Mouse (Mus musculus) brain, embryonic 14.5 days (tissue): Measurements from ENCODE around the gene Myo15.

Source experiments
- CTCF ChIP-seq: fragments of 200-500 bp; IDR thresholded peaks from 2 replicates; pipeline ENCODE4 v1.5.1; 2012; ENCODE audit warnings: inconsistent platforms, mild to moderate bottlenecking, moderate library complexity, borderline replicate concordance; ENCODE audit not compliant: insufficient read depth, insufficient read length; ENCODE audit errors: extremely low read depth
- POLR2A ChIP-seq: fragments of 200-500 bp; IDR thresholded peaks from 2 replicates; pipeline ENCODE4 v1.6.1; 2012; ENCODE audit warnings: mild to moderate bottlenecking, inconsistent platforms, borderline replicate concordance; ENCODE audit not compliant: poor library complexity, insufficient read depth, insufficient read length, severe bottlenecking; ENCODE audit errors: extremely low read depth

DNA sequence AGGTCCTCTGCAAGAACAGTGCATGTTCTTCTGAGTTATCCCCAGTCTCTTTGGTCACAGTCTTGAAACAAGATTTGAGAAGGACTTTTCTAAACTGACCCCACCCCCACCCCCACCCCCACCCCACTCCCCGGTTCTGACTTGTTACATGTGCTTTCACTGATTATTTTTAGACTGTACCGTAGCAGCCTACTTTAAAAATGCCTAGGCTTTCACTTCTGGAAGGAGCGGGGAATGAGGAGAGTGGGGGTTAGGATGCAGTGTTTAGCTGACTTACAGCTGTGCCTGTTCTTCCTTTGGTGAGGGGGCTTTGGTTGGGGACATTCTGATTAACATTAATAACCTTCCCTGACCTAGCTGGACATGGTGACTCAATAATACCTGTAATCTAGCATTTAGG, 79.0 kb downstream of the Myo15 start:
- no peak for TF ChIP-seq POLR2A
- no peak for TF ChIP-seq CTCF
